Mouse (Mus musculus): Measurements from ENCODE around the gene Nsd1. TPM values are rescaled to one million over a fixed set of nuclear protein-coding genes. Genes with fewer than 3 reads are reported as not detected.

The Nsd1 gene
- polyA plus RNA-seq, 1 experiment from 2014 or later: 68.0 TPM

DNA sequence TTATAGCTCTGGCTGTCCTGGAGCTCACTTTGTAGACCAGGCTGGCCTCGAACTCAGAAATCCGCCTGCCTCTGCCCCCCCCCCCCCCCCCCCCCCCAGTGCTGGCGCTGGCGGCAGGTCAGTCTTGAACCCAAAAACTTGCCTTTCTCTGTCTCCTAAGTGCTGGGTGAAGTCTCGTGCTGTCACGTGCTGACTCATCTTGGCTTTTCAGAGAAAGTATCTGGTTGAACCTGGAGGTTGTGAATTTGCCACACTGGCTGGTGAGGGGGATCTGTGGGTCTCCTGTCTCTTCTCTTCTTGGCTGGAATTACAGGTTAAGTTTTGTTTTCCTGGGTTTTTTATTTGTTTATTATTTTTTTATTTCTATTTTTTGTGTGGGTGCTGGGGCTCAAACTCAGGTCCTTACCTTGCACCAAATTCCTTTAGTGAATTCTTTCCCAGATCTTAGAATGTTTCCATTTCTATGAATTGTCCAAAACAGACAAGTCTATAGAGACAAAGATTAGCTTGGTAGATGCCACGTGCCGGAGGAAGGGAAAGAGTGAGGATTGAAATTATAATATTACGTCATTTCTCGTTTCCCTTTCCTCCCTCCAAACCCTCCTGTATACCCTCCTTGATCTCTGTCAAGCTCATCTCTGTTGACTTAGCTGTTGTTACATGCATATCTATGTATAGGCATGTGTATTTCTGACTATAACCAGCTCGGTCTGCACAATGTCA, 4.8 kb upstream of the Nsd1 start:
- Histone ChIP-seq H3K27ac (ENCODE audit: low read depth, low read length) (no peak overlapping the region), H3K4me1 (ENCODE audit: control insufficient read depth, insufficient read depth, low read length) (no peaks in the 10 kb centered on the region), H3K9ac (ENCODE audit: low read length) (no peak overlapping the region), H3K27me3 (ENCODE audit: control insufficient read depth, insufficient read depth, low read length) (no peaks in the 10 kb centered on the region), H3K4me2 (no peak overlapping the region), H3K9me3 (ENCODE audit: control insufficient read depth, low read length) (no peaks in the 10 kb centered on the region), H3K36me3 (ENCODE audit: control insufficient read depth, insufficient read depth, low read length) (no peaks in the 10 kb centered on the region), H3K4me3 (ENCODE audit: low read depth, low read length) (no peak overlapping the region)
- ATAC-seq (ENCODE audit: low FRiP score) (no peak), DNase-seq (ENCODE audit: low spot score, missing footprints) (no peak)
- 91% methylated on average over 7 of the region's 11 CpGs for WGBS

DNA sequence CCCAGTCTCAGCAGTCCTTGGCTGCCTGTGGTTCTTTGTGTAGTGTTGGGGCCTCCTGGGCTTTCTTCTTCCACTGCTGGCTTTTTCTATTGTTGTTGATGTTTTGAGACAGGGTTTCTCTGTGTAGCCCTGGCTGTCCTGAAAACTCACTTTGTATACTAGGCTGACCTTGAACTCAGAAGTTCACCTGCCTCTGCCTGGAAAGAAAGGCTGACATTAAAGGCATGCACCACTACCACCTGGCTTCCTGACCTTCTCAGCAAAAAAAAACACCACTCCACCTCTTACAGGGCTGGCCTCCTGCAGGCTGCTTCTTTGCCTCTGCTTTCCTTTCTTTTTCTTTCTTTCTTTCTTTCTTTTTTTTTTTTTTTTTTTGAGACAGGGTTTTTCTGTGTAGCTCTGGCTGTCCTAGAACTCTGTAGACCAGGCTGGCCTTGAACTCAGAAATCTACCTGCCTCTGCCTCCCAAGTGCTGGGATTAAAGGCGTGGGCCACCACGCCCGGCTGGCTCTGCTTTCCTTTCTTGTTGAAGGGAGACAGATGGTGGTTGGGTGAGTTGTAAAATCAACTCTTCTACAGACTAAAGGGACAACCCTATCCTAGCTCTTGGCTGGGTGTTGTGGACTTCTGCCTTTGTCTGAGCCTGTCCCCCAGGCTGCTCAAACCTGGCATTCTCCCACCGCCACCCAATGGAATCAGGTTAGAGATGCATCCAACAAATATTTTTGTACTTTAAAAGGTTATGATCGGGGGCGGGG, 4.0 kb upstream of the Nsd1 start:
- no peak overlapping the region for H3K27ac ChIP-seq (ENCODE audit: low read depth, low read length)
- H3K4me1 ChIP-seq (ENCODE audit: control insufficient read depth, insufficient read depth, low read length): peaks cover 6% of the 10 kb centered on the region
- H3K36me3 ChIP-seq (ENCODE audit: control insufficient read depth, insufficient read depth, low read length): no peaks in the 10 kb centered on the region
- no peak overlapping the region for H3K4me3 ChIP-seq (ENCODE audit: low read depth, low read length)
- DNase-seq (ENCODE audit: low spot score, missing footprints) (no peak), ATAC-seq (ENCODE audit: low FRiP score) (no peak)
- H3K4me2 ChIP-seq: no peak overlapping the region
- H3K9me3 ChIP-seq (ENCODE audit: control insufficient read depth, low read length): no peaks in the 10 kb centered on the region
- 90% methylated on average over 6 of the region's 6 CpGs for WGBS
- no peak overlapping the region for H3K9ac ChIP-seq (ENCODE audit: low read length)
- no peaks in the 10 kb centered on the region for H3K27me3 ChIP-seq (ENCODE audit: control insufficient read depth, insufficient read depth, low read length)

DNA sequence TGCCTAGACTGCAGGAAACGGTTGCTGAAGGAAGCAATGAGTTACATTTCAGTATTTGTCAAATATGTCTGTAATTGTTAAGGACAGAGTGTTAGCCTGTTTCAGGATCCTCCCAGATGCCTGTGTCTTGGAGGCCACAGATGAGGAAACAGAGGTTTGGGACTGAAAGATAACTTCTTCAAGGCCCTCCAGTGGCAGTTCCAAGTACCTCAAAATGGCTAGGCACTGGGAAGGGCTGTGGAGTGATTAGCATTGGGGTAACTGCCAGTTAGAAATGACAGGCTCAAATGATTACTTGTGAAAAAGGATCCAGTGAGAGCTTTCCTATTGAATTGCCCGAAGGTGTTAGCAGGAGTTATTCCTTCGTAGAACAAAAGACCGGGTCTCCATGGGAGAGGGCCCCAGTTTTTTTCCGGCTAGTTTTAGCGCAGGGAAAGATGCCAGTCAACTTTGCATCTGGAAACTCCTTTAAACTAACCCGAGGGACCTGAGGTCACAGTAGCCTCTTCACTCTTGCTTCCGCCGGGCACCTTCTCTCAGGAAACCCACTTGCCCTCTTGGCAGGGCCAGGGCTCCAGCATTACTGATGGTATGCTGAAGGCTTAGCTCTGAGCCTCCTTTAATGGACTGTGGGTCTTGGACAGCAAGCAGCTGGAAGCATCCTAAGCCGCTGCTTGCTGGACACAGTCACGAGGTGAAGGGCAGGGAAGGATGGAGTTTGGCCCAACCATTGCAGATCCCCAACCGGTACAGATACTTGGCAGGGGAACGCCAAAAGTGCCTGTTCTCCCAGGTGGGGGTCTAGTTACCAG, 539 bp upstream of the Nsd1 start:
- Histone ChIP-seq H3K9me3 (ENCODE audit: control insufficient read depth, low read length) (no peaks in the 10 kb centered on the region), H3K36me3 (ENCODE audit: control insufficient read depth, insufficient read depth, low read length) (no peaks in the 10 kb centered on the region; the same call in 1 of the 2 replicates), H3K27me3 (ENCODE audit: control insufficient read depth, insufficient read depth, low read length) (no peaks in the 10 kb centered on the region), H3K4me2 (no peak overlapping the region; the same call in 1 of the 2 replicates), H3K4me3 (ENCODE audit: low read depth, low read length) (no peak overlapping the region), H3K9ac (ENCODE audit: low read length) (peak overlapping the region; percentile 98; the same call in 1 of the 2 replicates), H3K4me1 (ENCODE audit: control insufficient read depth, insufficient read depth, low read length) (peaks cover 23% of the 10 kb centered on the region), H3K27ac (ENCODE audit: low read depth, low read length) (no peak overlapping the region)
- ATAC-seq (ENCODE audit: low FRiP score) (no peak), DNase-seq (ENCODE audit: low spot score, missing footprints) (no peak)
- 67% methylated on average over 13 of the region's 13 CpGs for WGBS

DNA sequence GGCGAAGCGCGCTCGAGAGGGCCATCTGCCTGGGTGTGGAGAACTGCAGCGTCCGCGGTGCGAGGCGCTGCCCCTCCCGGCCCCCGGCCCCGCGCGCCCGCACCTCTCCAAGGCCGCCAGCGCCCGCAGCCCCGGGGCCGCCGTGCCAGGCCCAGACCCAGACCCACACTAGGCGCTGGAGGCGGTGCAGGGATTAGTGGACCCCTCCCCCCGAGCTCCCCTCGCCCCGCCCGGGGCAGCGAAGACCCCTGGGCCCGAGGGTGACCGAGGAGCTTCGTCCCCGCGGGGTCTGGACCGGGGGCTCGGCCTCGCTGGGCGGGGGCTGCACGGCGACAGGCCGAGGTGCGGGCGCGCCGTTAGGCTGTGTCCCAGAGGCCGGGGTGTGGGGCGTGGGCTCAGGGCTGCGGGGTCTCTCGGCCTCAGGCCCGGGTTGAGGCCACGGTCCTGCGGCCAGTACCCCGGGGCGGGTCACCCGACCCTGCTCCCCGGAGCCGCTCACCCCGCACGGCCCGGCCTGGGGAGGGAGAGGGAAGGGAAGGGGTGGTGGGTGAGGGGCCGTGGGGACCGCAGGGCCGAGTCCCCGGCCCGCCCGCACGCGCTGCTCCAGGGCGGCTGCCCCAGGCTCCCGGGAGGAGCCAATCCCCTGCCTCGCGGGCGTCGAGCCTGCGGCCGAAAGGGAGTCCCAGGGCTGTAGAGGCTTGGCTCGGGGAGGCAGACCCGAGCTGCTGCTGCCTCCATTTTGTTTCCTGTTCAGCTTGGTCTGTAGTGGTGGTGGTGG, 800 bp downstream of the Nsd1 start:
- DNase-seq (ENCODE audit: low spot score, missing footprints) (peak; percentile 97), ATAC-seq (ENCODE audit: low FRiP score) (peak; percentile 57)
- H3K4me2 ChIP-seq: peak overlapping the region; percentile 95
- H3K4me1 ChIP-seq (ENCODE audit: control insufficient read depth, insufficient read depth, low read length): peaks cover 32% of the 10 kb centered on the region
- H3K9me3 ChIP-seq (ENCODE audit: control insufficient read depth, low read length): no peaks in the 10 kb centered on the region
- H3K36me3 ChIP-seq (ENCODE audit: control insufficient read depth, insufficient read depth, low read length): no peaks in the 10 kb centered on the region; the same call in 1 of the 2 replicates
- no peaks in the 10 kb centered on the region for H3K27me3 ChIP-seq (ENCODE audit: control insufficient read depth, insufficient read depth, low read length)
- peak overlapping the region; percentile 99 for H3K27ac ChIP-seq (ENCODE audit: low read depth, low read length)
- peak overlapping the region; percentile 98 for H3K9ac ChIP-seq (ENCODE audit: low read length)
- WGBS: under 1% methylated on average over 63 of the region's 77 CpGs
- H3K4me3 ChIP-seq (ENCODE audit: low read depth, low read length): peak overlapping the region; percentile 88

DNA sequence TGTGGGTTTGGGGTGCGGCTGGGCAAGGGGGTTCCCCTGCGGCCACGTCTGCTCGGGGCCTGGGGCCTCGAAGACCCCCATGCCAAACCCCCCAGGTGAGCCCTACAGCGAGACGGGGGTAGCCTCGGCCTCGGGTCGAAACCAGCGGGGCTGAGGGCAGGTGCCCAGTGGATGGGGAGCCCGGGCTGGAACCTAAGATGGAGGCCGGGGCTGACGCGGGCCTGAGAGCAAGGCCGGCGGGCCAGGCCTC, 1.3 kb downstream of the Nsd1 start:
- H3K9me3 ChIP-seq (ENCODE audit: control insufficient read depth, low read length): no peaks in the 10 kb centered on the region
- DNase-seq (ENCODE audit: low spot score, missing footprints) (no peak), ATAC-seq (ENCODE audit: low FRiP score) (peak; percentile 71)
- peak overlapping the region; percentile 95 for H3K4me2 ChIP-seq
- peak overlapping the region; percentile 99 for H3K27ac ChIP-seq (ENCODE audit: low read depth, low read length)
- H3K9ac ChIP-seq (ENCODE audit: low read length): peak overlapping the region; percentile 98
- peak overlapping the region; percentile 88 for H3K4me3 ChIP-seq (ENCODE audit: low read depth, low read length)
- 3% methylated on average over 17 of the region's 17 CpGs for WGBS
- H3K4me1 ChIP-seq (ENCODE audit: control insufficient read depth, insufficient read depth, low read length): peaks cover 36% of the 10 kb centered on the region
- no peaks in the 10 kb centered on the region for H3K27me3 ChIP-seq (ENCODE audit: control insufficient read depth, insufficient read depth, low read length)
- H3K36me3 ChIP-seq (ENCODE audit: control insufficient read depth, insufficient read depth, low read length): no peaks in the 10 kb centered on the region; the same call in 1 of the 2 replicates

DNA sequence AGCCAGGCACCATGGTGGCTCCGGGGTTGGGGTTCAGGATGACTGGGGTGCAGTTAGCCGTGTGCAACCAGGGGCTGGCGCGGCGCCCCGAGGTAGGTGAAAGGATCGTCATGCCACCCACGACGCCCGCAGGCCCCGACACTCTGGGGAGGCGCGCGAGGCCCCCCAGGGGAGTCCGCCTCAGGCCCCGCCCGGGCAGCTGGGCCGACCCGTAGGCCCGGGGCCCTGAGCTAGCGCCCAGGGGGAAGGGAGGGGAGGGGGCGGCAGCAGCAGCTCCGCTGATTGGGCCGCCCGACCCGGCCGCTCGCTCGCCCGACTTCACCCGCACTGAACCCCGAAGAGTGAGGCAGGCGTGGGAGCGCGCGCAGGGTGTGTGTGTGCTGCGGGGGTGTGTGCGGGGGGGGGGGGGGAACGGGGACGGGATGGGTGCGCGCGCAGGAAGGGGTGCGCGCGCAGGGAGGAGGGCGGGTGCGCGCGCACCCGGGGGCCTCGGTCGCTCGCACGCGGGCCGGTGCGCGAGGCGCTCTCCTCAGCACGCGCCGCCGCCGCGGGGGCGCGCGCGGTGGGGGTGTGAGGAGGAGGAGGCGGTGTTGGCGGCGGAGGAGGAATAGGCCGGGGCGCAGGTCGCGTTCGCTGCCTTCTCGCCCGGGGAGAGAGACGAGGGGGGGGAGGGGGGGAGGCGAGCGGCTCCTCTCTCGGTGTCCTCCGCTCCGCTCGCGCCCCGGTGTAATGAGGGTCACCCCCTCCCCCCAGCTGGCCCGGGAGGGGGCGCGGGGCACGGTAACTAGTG, 1.8 kb downstream of the Nsd1 start:
- H3K4me2 ChIP-seq: peak overlapping the region; percentile 95
- peak overlapping the region; percentile 98 for H3K9ac ChIP-seq (ENCODE audit: low read length)
- H3K9me3 ChIP-seq (ENCODE audit: control insufficient read depth, low read length): no peaks in the 10 kb centered on the region
- DNase-seq (ENCODE audit: low spot score, missing footprints) (peak; percentile 100), ATAC-seq (ENCODE audit: low FRiP score) (peak; percentile 85)
- WGBS: 0% methylated on average over 22 of the region's 93 CpGs
- H3K27ac ChIP-seq (ENCODE audit: low read depth, low read length): peak overlapping the region; percentile 99
- no peaks in the 10 kb centered on the region for H3K27me3 ChIP-seq (ENCODE audit: control insufficient read depth, insufficient read depth, low read length)
- H3K4me3 ChIP-seq (ENCODE audit: low read depth, low read length): peak overlapping the region; percentile 88
- H3K36me3 ChIP-seq (ENCODE audit: control insufficient read depth, insufficient read depth, low read length): peaks cover 3% of the 10 kb centered on the region; the same call in 1 of the 2 replicates
- peaks cover 41% of the 10 kb centered on the region for H3K4me1 ChIP-seq (ENCODE audit: control insufficient read depth, insufficient read depth, low read length)

DNA sequence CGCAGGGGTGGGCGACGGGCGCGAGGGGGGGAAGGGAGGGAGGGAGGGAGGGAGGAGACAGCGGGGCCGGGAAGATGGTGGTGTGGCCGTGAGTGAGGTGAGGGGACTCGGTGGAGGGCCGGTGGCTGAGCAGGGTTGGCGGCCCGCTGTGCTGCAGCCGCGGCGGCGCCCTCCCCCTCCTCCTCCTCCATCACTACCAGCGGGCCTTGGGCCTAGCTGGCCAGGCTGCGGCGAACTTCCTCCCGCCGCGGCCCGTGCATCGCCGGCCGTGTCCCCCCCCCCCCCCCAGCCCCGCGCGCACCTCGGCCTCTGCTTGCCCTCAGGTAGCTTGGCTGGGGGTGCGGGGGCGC, 2.4 kb downstream of the Nsd1 start:
- Histone ChIP-seq H3K9ac (ENCODE audit: low read length) (peak overlapping the region; percentile 98), H3K27ac (ENCODE audit: low read depth, low read length) (peak overlapping the region; percentile 99), H3K9me3 (ENCODE audit: control insufficient read depth, low read length) (no peaks in the 10 kb centered on the region), H3K36me3 (ENCODE audit: control insufficient read depth, insufficient read depth, low read length) (peaks cover 3% of the 10 kb centered on the region; the same call in 1 of the 2 replicates), H3K4me3 (ENCODE audit: low read depth, low read length) (peak overlapping the region; percentile 88), H3K4me2 (peak overlapping the region; percentile 95), H3K4me1 (ENCODE audit: control insufficient read depth, insufficient read depth, low read length) (peaks cover 42% of the 10 kb centered on the region), H3K27me3 (ENCODE audit: control insufficient read depth, insufficient read depth, low read length) (no peaks in the 10 kb centered on the region)
- DNase-seq (ENCODE audit: low spot score, missing footprints): no peak
- WGBS: 1% methylated on average over 20 of the region's 32 CpGs
- ATAC-seq (ENCODE audit: low FRiP score): peak; percentile 65

Measured in midbrain, embryonic 11.5 days (tissue).